Mouse (Mus musculus) heart, postnatal 0 days (tissue): ENCODE measurements at regions not wholly inside any gene's neighbourhood (a gene's known extent, or its start where the extent isn't known, plus 50 kb on each side); places are given as distances from the start of the nearest gene placed in this dataset.

Experiments
- CTCF ChIP-seq: IDR thresholded peaks from 2 replicates; pipeline ENCODE4 v1.5.1; 2016; ENCODE audit warnings: antibody characterized with exemption, control low read depth, low read depth
- EP300 ChIP-seq: IDR thresholded peaks from 2 replicates; pipeline ENCODE4 v1.6.1; 2016; ENCODE audit warnings: antibody characterized with exemption, low read depth

- no peak for TF ChIP-seq CTCF
- no peak for TF ChIP-seq EP300
Observed at GRCm38 (mm10) chr8:34596593-34596992, 485.1 kb upstream of the Gm10131 start.
